Mouse (Mus musculus) liver, embryonic 14.5 days (tissue): ENCODE data around the gene Gm4491. TPM values are rescaled to one million over a fixed set of nuclear protein-coding genes. Genes with fewer than 3 reads are reported as not detected.
A peak's percentile ranks its signal among the peaks of the same experiment; 100 is the strongest.

Experiments used
- ATAC-seq: fragments of 200-750 bp; cut with Nextera tagmentation; 2 replicates; pipeline ENCODE4 v1.8.0; 2017; ENCODE audit warnings: moderate number of reproducible peaks, mild to moderate bottlenecking, moderate library complexity; ENCODE audit not compliant: insufficient read depth
- DNase-seq, 3 experiments: peaks; one replicate each; pipeline ENCODE4 v3.0.0-alpha.2; 2012 to 2013; ENCODE audit warnings: low read depth in 3 of 3, low spot score in 3 of 3
- H3K27ac ChIP-seq: fragments of 300-500 bp; sonication (generic); 2 replicates; pipeline ENCODE4 v1.5.1; 2014; ENCODE audit warnings: moderate library complexity, mild to moderate bottlenecking, control low read depth, inconsistent platforms
- H3K27me3 ChIP-seq: fragments of 300-500 bp; sonication (generic); 2 replicates; pipeline ENCODE4 v1.6.1; 2014; ENCODE audit warnings: mild to moderate bottlenecking, low read length, moderate library complexity; ENCODE audit not compliant: control insufficient read depth, insufficient read depth
- H3K36me3 ChIP-seq: fragments of 300-500 bp; sonication (generic); replicated peaks from 2 replicates; pipeline ENCODE4 v1.6.1; 2014; ENCODE audit warnings: low read depth; ENCODE audit not compliant: control insufficient read depth, insufficient read depth
- H3K4me1 ChIP-seq, 2 experiments: fragments of 200-500 bp in 1 of 2; fragments of 300-500 bp in 1 of 2; sonication (generic) in 1 of 2; replicated peaks; 2 replicates each; pipeline ENCODE4 v1.6.1; 2012 to 2014; ENCODE audit warnings: antibody characterized with exemption in 1 of 2, inconsistent platforms in 1 of 2, low read length in 1 of 2; ENCODE audit not compliant: control insufficient read depth in 2 of 2, insufficient read depth in 2 of 2
- H3K4me2 ChIP-seq: fragments of 300-500 bp; sonication (generic); 2 replicates; pipeline ENCODE4 v1.6.1; 2014; ENCODE audit warnings: low read depth, mild to moderate bottlenecking, control low read depth, moderate library complexity
- H3K4me3 ChIP-seq, 2 experiments: fragments of 200-500 bp in 1 of 2; fragments of 300-500 bp in 1 of 2; sonication (generic) in 1 of 2; 2 replicates each; pipeline ENCODE4 v1.5.1; 2012 to 2014; ENCODE audit warnings: low read depth in 2 of 2, low read length in 2 of 2, mild to moderate bottlenecking in 2 of 2, control low read depth in 1 of 2, inconsistent platforms in 1 of 2, moderate library complexity in 1 of 2; ENCODE audit not compliant: insufficient read depth in 1 of 2
- H3K9ac ChIP-seq: fragments of 300-500 bp; sonication (generic); replicated peaks from 2 replicates; pipeline ENCODE4 v1.6.1; 2014; ENCODE audit warnings: mild to moderate bottlenecking, control low read depth, moderate library complexity
- H3K9me3 ChIP-seq: fragments of 300-500 bp; sonication (generic); 2 replicates; pipeline ENCODE4 v1.6.1; 2016; ENCODE audit warnings: low read length, mixed read lengths; ENCODE audit not compliant: control insufficient read depth
- CTCF ChIP-seq: IDR thresholded peaks from 2 replicates; pipeline ENCODE4 v1.5.1; 2016; ENCODE audit warnings: antibody characterized with exemption, low read depth, control low read depth
- EP300 ChIP-seq: IDR thresholded peaks from 2 replicates; pipeline ENCODE4 v1.6.1; 2016; ENCODE audit warnings: antibody characterized with exemption, low read depth
- WGBS: fragments of 180-500 bp; shearing (Covaris S2); extraction: QIAGEN DNeasy Blood & Tissue Kit; methylation state at CpG from one replicate; pipeline ENCODE4 v1.1.7; 2014; ENCODE audit not compliant: insufficient replicate concordance; 5-methylcytosine and 5-hydroxymethylcytosine counted together
- polyA plus RNA-seq, 2 experiments: library from polyadenylated mRNA; depleted of rRNA in 1 of 2; stranded (reverse) in 1 of 2; unstranded in 1 of 2; fragments of >200 nt; fragmentation: Nextera tagmentation in 1 of 2; extraction: Ambion mirVana in 1 of 2; gene quantifications; 2 replicates each; pipeline versions ENCODE4 v1.2.1 to v1.2.3; 2012 to 2014

Gm4491 gene
- polyA plus RNA-seq, 2 experiments, result not detected

- ATAC-seq, result 0 out of 2 replicates have a peak, but pooled peaks have one; percentile 52
- Histone ChIP-seq H3K4me2 (no peak overlapping the region), H3K9ac (no peak overlapping the region), H3K36me3 (no peaks in the 10 kb centered on the region), H3K4me1 (peaks cover 0 to 10% of the 10 kb centered on the region in 2 experiments; a peak in 2 of 4 replicates), H3K27ac (peak overlapping the region; percentile 39; the same call in 1 of the 2 replicates), H3K4me3 (no peak overlapping the region), H3K27me3 (no peaks in the 10 kb centered on the region), H3K9me3 (no peaks in the 10 kb centered on the region)
- TF ChIP-seq EP300 (no peak), CTCF (no peak)
- 32% methylated on average over 2 of the region's 2 CpGs for WGBS
- no peak for DNase-seq
These were observed 25.7 kb downstream of the Gm4491 start for GRCm38 (mm10) chr14:57090001-57090400.

GRCm38 (mm10) chr14:57089107-57089506 lies 26.6 kb downstream of the Gm4491 start:
- TF ChIP-seq EP300, result no peak
- TF ChIP-seq CTCF, result no peak
- Histone ChIP-seq H3K4me3 (no peak overlapping the region), H3K27ac (peak overlapping the region; percentile 39; the same call in 1 of the 2 replicates), H3K4me2 (peak overlapping the region; percentile 15; the same call in 1 of the 2 replicates), H3K9ac (no peak overlapping the region), H3K4me1 (peaks cover 0 to 10% of the 10 kb centered on the region in 2 experiments; a peak in 2 of 4 replicates), H3K9me3 (no peaks in the 10 kb centered on the region), H3K27me3 (no peaks in the 10 kb centered on the region), H3K36me3 (no peaks in the 10 kb centered on the region)
- DNase-seq (no peak), ATAC-seq (peak; percentile 82)
- WGBS, result 57% methylated on average over 7 of the region's 7 CpGs

- WGBS, result 38% methylated on average over 11 of the region's 11 CpGs
- no peaks in the 10 kb centered on the region for H3K9me3 ChIP-seq
- no peaks in the 10 kb centered on the region for H3K27me3 ChIP-seq
- DNase-seq (no peak), ATAC-seq (no peak)
- no peak overlapping the region for H3K27ac ChIP-seq
- H3K9ac ChIP-seq, result no peak overlapping the region
- TF ChIP-seq EP300, result no peak
- no peak for TF ChIP-seq CTCF
- no peaks in the 10 kb centered on the region for H3K36me3 ChIP-seq
- H3K4me3 ChIP-seq, result no peak overlapping the region
- peaks cover 0 to 4% of the 10 kb centered on the region in 2 experiments; a peak in 1 of 4 replicates for H3K4me1 ChIP-seq
- no peak overlapping the region for H3K4me2 ChIP-seq
These were observed 31.5 kb downstream of the Gm4491 start for GRCm38 (mm10) chr14:57084180-57084668.

- WGBS, result 86% methylated on average over 1 of the region's 1 CpGs
- no peaks in the 10 kb centered on the region for H3K9me3 ChIP-seq
- H3K36me3 ChIP-seq, result no peaks in the 10 kb centered on the region
- H3K27ac ChIP-seq, result no peak overlapping the region
- no peaks in the 10 kb centered on the region for H3K4me1 ChIP-seq
- H3K4me2 ChIP-seq, result no peak overlapping the region
- no peak overlapping the region for H3K9ac ChIP-seq
- DNase-seq (no peak), ATAC-seq (no peak)
- H3K4me3 ChIP-seq, result no peak overlapping the region
- TF ChIP-seq EP300 (no peak), CTCF (no peak)
- no peaks in the 10 kb centered on the region for H3K27me3 ChIP-seq
These were observed 32.8 kb downstream of the Gm4491 start for GRCm38 (mm10) chr14:57082863-57083262.

DNA sequence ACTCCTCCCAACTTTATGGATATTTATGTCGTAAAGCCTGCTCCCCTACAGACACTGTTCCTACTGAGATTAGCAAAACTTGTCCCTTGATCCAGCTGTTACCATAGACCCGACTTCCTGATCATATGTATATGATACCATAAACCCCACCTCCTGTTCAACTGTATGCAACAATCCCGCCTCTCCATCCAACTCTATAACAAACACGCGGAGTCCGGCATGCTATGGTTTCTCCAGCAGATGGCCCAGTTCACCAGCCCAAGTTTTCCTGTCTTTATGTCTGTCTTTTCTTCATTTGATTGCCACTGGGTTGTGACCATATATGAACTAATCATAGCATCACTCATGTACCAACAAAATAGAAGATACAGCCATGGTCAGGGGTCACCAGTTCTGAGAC lies 40.1 kb downstream of the Gm4491 start:
- no peaks in the 10 kb centered on the region for H3K4me1 ChIP-seq
- no peak overlapping the region for H3K4me2 ChIP-seq
- no peak overlapping the region for H3K9ac ChIP-seq
- ATAC-seq (no peak), DNase-seq (no peak)
- H3K27me3 ChIP-seq, result no peaks in the 10 kb centered on the region
- no peak overlapping the region for H3K27ac ChIP-seq
- WGBS, result 64% methylated on average over 6 of the region's 6 CpGs
- H3K4me3 ChIP-seq, result no peak overlapping the region
- H3K36me3 ChIP-seq, result no peaks in the 10 kb centered on the region
- H3K9me3 ChIP-seq, result no peaks in the 10 kb centered on the region
- TF ChIP-seq CTCF (peak; percentile 27; the same call in 1 of the 2 replicates), EP300 (no peak)
